Mouse (Mus musculus): ENCODE measurements around the gene Hnrnpa0.

DNA sequence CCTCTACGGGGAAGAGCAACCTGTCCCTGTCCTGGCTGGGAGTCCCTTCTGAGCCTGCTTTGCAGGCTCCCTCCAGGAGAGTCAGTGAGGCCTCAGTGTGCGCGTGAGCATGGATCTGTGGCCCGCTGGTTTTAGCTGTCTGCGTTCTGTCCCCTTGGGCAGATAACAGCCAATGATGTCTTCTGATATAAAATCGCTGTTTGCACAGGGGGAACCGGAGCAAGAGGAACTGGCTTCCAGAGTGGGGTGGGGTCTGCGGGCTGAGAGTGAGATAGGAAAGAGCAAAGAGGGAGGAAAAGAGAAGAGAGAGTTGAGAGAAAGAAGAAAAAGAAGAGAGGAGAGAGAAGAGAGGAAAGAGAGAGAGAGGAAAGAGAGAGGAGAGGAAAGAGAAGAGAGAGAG lies 28.7 kb upstream of the Hnrnpa0 start:
- TF ChIP-seq CTCF (IDR thresholded peaks at IDR 0.05; ENCODE audit: extremely low read depth, insufficient read depth, insufficient read length, insufficient replicate concordance) (no peak), POLR2A (IDR thresholded peaks at IDR 0.05; ENCODE audit: low read depth, low read length) (no peak)
